Mouse (Mus musculus) spleen, embryonic (tissue): Measurements from ENCODE around the gene Gm14412.
"Not testable (repeated sequence)": the region's sequence is repeated elsewhere in the genome, so short reads cannot be mapped to it uniquely, and the experiment has no call there.

Experiments
- CTCF ChIA-PET: fragments of 350-600 bp; sonication (Branson Sonifier 250); formaldehyde crosslinking; loops from one replicate; lab custom pipeline; 2022; lab: Charles Lee

Gm14412 gene

DNA sequence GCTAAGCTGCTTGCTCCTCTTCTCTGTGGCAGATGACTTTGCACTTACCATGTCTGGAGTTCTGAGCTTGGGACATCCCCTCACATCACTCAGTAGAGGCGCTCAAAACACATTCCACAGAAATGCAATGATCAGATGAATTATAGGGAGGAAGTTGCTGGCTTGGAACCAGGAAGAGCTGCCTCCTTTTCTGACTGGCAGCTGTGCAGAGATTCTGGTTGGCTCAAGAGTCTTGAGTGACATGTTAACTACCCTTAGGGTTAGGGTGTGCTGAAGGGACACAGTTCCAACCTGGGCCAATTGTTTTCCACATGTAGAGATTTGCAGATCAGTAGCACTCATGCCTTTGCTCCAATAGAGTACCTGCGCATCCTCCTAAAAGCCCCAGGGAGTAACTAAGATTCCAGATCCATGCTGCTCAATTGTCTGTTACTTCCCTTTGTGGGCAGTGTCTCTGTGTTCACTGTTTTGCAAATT, at the start of gene Gm14412:
TSS of gene Gm14412 (minus strand) at position 51 of the 477 bp plus-strand sequence.
- CTCF ChIA-PET: not testable (repeated sequence)

GRCm38 (mm10) chr2:177329661-177330292, 5.7 kb upstream of the Gm14412 start:
- CTCF ChIA-PET: not testable (repeated sequence)

GRCm38 (mm10) chr2:177321361-177321760, 2.7 kb downstream of the Gm14412 start:
- CTCF ChIA-PET: not testable (repeated sequence)

DNA sequence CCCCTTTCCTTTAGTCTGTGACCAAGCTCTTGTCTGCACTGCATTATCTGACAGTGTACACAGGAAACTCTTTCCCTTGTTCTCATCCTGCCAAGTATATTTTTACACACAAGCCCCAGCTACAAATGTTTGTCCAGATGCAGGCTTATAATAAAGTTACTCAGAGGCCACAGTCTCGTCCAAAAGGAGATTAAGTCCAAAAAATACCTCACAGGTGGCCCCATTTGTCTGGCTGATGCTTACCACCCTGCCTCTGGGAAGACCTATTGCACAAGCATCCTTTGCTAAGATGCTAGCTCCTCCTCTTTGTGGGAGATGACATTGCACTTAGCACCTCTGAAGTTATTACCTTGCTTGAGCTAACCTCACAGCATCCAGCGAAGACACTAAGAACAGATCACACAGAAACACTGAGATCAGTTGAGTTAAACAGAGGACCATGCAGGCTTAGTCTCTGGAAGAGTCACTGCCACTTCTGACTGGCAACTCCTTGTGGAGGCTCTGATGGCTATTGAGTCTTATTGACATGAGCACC, 3.3 kb downstream of the Gm14412 start:
- CTCF ChIA-PET: not testable (repeated sequence)

DNA sequence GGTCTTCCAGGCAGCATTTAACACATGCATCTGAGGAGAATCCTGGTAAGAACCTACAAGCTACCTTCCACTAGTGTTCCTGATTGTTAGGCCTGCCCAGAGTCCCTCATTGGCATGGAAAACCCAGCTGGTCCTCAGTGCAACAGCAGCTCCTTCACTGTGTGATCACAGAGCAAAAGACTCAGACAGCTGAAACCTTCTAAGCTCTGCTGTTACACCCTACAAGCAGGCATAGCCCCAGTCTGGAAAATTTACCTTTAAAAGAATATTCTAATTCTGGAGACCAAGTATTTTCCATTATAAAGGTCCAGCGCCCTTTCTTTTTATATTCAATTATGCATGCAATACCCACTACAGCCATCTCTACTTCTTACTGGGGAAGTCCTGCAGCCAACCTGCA, 5.1 kb downstream of the Gm14412 start:
- CTCF ChIA-PET: no interaction called here

DNA sequence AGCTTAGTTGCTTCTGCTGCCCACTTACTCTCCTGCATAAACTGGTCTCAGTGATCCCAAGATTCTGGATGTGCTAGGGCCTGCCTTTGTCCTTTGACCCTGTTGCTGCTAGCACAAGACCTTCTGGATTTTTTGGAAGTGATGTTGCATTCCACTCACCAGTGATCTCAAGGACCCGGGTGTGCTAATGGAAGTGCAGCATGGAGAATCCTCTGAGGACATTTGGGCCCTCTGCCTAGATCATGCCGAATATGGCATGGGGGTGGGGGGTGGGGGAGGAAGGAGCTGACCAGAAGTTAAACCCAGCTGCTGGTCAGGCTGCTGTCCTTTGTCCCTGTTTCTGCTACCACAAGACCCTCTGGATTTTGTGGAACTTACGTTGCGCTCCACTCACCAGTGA, 14.5 kb downstream of the Gm14412 start:
- CTCF ChIA-PET: not testable (repeated sequence)

DNA sequence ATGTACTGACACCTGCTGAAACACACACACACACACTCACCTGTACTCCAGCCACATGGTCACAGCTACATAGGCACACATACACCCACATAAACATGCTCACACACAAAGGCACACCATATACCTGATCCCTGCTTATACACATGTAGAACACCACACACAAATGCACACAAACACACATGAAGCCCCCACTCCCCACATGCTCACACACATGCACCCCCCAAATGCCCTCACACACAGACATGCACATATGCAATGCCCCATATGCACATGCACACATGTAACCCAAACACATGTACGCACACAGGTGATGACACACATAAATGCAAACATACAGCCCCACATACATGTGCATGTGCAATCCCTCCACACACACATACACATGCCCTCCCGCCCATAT, 19.1 kb downstream of the Gm14412 start:
- CTCF ChIA-PET: not testable (repeated sequence)

- CTCF ChIA-PET: not testable (repeated sequence)
Measured at GRCm38 (mm10) chr2:177283701-177284100, 40.4 kb downstream of the Gm14412 start.

DNA sequence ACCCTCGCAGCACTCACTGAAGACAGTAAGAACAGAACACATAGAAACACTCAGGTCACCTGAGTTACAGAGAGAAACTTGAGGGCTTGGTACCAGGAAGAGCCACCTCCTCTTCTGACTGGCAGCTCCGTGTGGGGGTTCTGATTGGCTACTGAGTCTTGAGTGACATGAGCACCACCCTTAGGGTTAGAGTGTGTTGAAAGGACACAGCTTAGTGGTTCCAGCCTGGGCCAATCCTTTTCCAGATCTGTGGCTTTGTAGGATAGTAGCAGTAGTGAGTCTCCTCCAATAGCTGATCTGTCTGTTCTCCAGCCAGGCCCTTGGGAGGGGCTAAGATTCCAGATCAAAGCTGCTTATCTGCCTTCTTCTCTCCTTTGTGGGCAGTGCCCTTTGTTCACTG, 46.4 kb downstream of the Gm14412 start:
- CTCF ChIA-PET: not testable (repeated sequence)

DNA sequence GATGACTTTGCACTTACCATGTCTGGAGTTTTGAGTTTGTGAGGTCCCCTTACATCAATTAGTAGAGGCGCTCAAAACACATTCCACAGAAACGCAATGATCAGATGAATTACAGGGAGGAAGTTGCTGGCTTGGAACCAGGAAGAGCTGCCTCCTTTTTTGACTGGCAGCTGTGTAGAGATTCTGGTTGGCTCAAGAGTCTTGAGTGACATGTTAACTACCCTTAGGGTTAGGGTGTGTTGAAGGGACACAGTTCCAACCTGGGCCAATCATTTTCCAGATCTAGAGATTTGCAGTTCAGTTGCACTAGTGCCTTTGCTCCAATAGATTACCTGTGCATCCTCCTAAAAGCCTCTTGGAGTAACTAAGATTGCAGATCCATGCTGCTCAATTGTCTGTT, 51.9 kb downstream of the Gm14412 start:
- CTCF ChIA-PET: not testable (repeated sequence)

- CTCF ChIA-PET: not testable (repeated sequence)
Measured at GRCm38 (mm10) chr2:177266936-177267335, 57.2 kb downstream of the Gm14412 start, which contains the start of gene Gm14409. Gm14409 (minus strand) TSS chr2:177267036.
